Mouse (Mus musculus) layer of hippocampus, adult 18-20 months (tissue): ENCODE data around the gene Aurkb. TPM values are rescaled to one million over a fixed set of nuclear protein-coding genes. Genes with fewer than 3 reads are reported as not detected.
"Not testable (repeated sequence)": the region's sequence is repeated elsewhere in the genome, so short reads cannot be mapped to it uniquely, and the experiment has no call there.

Experiments
- DNase-seq, 2 experiments: peaks; one replicate each; pipeline ENCODE4 v3.0.0; 2022; ENCODE audit warnings: low spot score in 2 of 2
- total RNA-seq, 2 experiments: library from RNA; stranded (reverse); gene quantifications; 2 replicates each; pipeline ENCODE4 v1.2.3; 2021

The Aurkb gene
- total RNA-seq, 2 experiments from 2014 or later = not detected

- no peak for DNase-seq
Measured at GRCm38 (mm10) chr11:69078805-69079438, 33.5 kb downstream of the Aurkb start.

DNA sequence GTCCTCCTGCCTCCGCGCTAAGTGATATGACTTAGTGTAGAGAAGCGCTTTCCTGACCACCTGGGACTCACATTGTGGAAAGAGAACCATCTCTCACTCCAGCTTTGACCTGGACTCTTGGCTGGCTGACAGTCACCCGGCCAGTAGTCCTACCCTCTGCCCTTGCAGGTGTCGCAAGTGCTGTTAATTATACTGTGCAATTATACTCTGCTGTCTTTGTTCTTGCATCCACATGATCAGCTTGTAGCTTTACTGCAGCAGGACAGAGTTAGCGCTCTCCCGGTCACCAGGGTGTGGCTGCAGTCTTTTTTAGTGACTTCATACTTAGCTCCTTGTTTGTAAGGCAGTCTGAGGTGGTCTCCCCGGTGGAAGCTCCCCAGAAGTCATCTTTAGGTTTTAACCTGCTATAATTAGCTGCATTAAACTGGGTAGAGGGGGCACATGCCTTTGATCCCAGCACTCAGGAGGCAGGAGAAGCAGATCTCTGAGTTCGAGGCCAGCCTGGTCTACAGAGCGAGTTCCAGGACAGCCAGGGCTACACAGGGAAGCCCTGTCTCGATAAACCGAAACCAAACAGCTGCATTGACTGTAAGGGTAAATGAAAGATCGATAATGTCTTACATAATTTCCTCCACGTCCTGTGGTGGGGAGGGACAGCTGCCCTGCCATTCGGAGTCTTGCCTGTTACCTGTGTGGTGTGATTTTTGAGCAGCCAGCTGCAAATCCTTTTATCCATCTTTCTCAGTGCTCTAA, 34.8 kb downstream of the Aurkb start:
- DNase-seq = no peak

- DNase-seq = no peak
Measured at GRCm38 (mm10) chr11:69080855-69081222, 35.4 kb downstream of the Aurkb start.

DNA sequence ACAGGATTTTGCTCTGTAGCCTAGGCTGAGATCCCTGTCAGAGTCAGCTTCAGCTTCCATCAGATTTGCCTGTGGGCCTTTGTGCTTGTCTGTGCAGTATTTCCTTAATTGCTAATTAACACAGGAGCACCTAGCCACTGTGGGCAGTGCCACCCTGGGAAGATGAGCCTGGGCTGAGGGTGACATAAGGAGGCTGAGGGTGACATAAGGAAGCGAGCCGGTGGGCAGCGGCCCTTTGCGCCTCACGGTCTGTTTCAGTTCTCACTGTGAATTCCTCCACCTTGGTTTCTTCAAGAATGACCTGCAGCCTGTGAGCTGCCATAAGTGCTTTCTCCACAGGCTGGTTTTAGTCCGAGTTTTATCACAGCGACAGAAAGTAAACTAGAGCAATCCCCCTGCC, 36.2 kb downstream of the Aurkb start:
- no peak for DNase-seq

- DNase-seq = no peak
Measured at GRCm38 (mm10) chr11:69085608-69086007, 40.2 kb downstream of the Aurkb start.

DNA sequence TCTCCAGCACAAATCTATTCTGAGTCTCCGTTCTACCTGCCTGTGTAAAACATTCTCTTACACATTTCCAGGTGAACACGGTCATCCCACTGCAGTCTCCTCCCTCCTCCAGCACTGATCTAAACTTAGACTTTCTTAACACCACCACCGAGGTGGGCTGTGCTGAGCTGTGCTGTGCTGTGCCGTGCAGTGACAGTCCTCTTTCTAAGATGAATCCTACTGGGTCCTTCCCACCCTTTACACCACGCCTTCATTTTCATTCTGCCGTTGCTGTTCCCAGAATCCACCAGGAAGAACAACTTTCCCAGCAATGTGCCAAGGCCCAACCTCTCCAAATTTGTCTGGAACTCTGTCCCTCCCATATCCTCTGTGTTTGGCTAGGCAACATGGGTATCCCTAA, 40.9 kb downstream of the Aurkb start:
- DNase-seq = peak in 1 of 2 experiments; percentile 36

DNA sequence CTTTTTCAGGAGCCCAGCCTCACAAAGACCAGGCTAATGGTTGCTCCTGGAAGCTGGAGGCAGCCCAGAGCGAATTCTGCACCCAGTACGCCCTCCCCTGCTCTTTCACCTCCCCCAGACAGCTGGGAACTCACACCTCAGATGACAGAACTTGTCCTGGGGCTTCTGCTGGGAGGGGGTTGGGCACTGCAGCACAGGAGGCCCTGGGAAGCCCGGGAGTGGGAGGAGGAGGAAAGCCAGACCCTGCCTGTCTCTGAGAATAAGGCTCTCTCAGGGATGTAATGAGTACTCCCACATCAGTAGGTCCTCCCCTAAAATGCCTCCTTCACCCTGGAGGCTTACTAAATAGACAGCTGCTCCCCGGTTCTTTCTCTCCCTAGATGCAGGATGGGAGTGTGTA, 41.6 kb downstream of the Aurkb start:
- DNase-seq = peak in 1 of 2 experiments; percentile 52

DNA sequence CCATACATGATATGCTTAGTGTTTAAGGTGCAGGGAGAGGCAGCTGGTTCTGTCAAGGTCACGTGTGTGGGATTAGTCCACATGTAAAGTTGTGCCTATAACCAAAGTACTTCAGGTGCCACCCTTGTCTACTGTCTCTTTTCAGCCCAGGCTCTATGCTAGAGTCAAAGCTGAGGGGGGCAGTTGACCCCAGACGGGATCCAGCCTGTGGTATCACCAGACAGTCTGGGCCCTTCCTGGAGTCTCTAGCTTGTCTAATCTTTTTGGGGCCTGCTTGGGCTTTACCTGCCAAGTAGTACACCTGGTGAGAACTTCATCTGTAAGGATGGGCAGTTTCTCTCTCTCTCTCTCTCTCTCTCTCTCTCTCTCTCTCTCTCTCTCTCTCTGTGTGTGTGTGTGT, 42.1 kb downstream of the Aurkb start:
- DNase-seq = no peak

DNA sequence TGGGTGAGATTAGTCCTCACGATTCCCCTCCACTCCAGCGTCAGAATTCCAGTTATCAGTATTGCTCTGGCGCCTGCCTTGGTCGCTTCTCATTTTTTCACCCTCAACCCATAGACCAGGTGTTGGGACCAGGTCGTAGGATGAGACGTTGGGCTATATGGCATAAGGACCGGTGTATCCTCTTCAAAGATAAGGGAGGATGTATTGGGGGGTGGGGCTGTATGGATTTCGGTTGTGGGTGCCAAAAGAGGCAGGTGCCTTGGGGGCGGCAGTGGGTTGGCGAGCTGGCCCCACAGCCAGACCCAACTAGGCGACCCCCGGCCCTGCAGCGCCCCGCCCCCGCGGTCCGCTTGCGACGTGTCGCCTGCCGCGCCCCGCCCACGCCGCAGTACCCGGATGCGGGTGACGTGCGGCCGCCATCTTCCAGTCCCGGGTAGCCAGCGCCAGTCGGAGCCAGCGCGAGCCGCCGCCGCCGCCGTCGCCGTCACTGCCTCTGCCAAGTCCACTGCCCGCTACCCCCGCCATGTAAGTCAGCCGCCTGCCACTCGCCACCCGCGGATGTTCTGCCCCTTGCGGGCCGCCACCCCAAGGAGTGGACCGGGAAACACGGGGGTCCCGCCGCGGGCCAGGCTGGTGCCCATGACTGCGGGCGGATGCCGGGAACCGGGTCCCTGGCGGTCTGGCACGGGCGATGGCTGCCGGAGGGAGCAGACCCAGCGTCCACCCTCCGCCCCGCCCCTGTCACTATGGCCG, 42.8 kb downstream of the Aurkb start, which contains the start of gene Vamp2:
TSS of gene Vamp2 (plus strand) at position 388 of the 753 bp plus-strand sequence.
- DNase-seq = peak; percentile 90 to 96

DNA sequence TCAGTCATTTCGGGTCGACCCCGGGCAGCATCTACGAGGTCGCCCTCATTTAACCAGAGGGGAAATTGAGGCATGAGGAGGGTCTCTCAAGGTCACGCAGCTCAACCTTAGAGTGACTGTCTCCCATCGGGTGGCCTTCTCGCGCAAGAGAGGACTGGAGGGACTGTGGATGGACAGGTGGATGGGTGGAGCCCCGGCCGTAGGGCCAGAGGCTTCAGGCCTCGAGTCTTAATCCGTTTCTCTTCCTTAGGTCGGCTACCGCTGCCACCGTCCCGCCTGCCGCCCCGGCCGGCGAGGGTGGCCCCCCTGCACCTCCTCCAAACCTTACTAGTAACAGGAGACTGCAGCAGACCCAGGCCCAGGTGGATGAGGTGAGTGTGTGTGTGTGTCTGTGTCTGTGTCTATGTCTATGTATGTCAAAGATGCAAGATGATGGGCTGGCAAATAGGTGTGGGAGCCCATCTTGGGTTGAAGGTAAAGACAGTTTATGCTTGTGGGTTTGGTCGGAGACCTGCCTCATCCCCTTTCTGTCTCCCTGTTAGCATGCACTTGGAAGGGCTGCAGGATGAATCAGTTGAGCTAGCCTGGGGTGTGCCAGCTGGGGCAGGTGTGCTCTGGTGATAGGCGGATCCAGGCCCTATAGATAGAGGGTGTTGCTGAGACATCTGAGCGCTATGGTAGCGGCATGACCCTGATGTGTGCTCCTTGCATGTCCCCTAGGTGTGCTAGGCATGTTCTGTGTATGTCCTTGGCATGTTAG, 43.6 kb downstream of the Aurkb start:
- no peak for DNase-seq

DNA sequence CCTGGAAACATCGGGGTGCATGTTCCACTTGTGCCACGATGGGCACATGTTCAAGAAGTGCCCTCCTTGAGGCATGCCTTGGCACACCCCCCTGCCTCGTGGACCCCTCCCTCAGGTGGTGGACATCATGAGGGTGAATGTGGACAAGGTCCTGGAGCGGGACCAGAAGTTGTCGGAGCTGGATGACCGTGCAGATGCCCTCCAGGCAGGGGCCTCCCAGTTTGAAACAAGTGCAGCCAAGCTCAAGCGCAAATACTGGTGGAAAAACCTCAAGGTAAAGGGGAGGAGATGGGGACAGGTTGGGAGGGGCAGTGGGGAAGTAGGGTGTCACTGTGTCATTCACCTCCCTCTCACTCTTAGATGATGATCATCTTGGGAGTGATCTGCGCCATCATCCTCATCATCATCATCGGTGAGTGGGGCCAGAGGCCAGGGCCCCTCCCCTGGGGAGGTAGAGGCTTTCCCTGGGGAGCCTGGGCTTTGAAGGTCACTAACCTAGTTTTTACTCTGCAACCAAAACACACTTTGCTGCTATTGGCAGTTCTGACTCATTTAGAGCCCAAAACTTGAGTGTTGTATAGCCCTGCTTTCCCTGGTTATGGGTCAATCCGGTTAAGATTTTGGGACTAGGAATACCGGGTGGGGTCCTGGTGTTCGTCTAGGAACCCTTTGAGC, 44.3 kb downstream of the Aurkb start:
- DNase-seq = no peak

DNA sequence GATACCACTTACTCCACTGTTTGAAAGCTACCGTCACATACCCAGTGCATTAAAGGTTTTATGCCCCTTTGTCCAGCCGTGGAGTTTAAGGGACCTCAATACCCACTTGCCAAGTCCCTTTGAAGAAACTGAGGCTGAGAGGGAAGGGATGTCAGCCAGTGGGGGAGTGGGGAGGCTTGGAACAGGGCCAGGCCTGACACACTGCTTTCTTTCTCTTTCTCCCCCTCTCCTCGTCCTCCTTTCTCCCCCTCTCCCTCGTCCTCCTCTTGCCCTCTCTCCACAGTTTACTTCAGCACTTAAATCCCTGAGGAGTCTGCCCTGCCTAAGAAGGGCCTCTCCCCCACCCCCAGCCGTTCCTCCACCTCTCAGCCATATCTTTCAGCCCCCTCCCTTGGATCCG, 44.9 kb downstream of the Aurkb start:
- no peak for DNase-seq

GRCm38 (mm10) chr11:69091566-69092385, 46.3 kb downstream of the Aurkb start:
- DNase-seq = no peak

DNA sequence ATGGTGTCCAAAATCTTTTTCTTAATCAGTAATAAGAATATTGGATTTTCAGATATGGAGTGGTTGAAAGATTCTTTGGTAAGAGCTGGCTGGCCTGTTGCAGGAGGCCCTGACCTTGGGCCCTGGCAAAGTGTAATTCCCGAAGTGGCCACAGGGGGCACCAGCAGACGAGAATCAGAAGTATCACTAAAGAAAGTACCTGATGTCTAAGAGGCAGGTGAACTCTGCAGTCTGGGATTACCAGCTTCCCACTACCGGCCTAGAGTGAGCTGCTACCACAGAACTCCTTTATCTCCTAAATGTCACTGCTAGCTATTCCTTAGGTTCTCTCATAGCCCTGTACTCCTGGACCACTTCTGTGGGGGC, 46.9 kb downstream of the Aurkb start:
- DNase-seq = peak in 1 of 2 experiments; percentile 87

DNA sequence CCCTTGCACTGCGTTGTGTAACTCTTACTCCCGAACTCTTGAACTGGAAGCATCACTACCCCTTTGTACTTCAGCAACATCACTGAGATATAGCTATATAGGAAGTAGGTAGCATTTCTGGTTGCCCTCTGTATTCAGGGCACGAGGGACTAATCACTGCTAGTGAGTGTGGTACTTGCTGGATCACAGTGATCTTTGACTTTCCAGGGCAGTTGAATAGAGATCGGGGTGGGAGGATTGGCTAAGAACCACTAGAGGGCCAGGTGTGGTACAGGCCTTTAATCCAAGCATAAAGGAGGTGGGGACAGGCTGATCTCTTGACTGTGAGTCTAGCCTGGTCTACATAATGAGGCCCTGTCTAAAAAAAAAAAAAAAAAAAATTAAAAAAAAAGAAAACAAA, 47.4 kb downstream of the Aurkb start:
- DNase-seq = no peak

GRCm38 (mm10) chr11:69093856-69094255, 48.4 kb downstream of the Aurkb start:
- not testable (repeated sequence) for DNase-seq

DNA sequence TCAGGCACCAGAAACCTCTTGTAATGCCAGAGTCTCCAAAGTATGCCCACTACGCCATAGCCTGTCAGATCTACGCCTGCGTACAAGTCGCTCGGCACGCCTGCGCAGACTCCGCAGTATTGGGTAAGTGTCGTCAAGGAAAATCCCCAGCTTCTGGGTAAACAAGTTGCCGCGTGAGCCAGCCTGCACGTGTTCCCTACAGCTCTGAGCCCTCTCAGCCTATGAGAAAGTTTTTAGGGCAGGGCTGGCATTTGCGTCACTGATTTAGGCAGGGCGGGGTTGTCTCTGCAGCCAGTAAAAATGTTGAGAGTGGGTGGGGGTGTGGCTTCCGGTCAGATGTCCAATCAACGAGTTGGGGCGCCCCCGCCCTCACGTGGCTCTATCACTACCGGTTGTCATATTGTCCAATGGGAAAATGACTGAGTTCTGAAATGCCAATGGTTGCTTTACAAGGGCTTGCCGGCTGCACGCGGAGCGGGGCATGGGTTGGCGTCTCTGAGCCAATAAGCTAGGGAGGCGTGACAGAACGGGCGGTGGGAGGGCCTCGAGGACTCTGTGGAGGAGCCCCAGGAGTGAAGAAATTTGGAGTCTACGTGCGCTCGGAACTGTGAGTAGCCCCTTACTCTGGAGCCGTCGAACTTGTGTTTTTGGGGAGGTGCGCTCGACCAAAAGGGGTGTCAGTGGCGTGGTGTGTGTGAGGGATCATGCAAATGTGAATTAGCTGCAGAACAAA, 49.4 kb downstream of the Aurkb start, which contains the start of gene Per1:
TSS of gene Per1 (plus strand) at position 521 of the 733 bp plus-strand sequence.
- DNase-seq = peak; percentile 100

DNA sequence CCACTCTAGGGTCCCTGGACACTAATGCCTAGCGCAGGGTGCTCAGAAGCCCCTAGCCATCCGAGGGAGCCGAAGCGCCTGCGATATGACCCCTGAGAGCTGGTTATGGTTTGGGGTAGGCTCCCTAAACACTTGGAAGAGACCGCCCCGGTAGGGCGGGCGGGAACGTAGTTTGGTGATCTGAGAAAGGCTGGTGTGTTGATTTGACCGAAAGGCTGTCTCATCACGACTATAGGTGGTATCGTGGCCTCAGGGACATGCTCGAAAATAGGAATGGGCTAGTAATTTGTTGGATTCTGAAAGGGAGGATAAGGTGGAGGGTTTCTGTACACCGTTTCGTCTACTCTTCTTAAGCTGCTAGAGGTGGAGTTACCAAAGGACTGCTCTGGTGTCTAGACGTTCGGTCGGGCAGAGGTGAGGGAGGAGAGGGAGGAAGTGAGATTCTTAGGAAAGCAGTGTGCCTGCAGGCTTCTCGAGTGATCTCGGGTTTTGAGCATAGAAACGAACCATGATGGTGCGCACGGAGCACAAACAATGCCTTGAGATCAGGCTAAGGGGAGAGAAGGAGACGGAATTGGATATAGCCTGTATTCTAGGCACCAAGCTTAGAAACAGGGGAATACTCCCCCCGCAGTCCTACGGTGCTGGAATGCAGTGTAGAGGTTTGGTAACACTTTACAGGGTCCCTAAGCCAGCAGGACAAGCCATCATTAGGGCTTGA, 50.2 kb downstream of the Aurkb start:
- no peak for DNase-seq
